Mouse (Mus musculus) cortical plate, adult 2 months (tissue): ENCODE measurements around the gene Uqcc1. TPM values are rescaled to one million over a fixed set of nuclear protein-coding genes. Genes with fewer than 3 reads are reported as not detected.

Source experiments
- H3K27ac ChIP-seq: fragments of 200-500 bp; 2 replicates; pipeline ENCODE4 v1.5.1; 2012; ENCODE audit warnings: low read length, control low read depth, inconsistent platforms; ENCODE audit not compliant: insufficient read depth
- H3K4me1 ChIP-seq: fragments of 200-500 bp; 2 replicates; pipeline ENCODE4 v1.6.1; 2011; ENCODE audit warnings: low read length; ENCODE audit not compliant: control insufficient read depth, insufficient read depth
- H3K4me3 ChIP-seq: fragments of 200-500 bp; 2 replicates; pipeline ENCODE4 v1.5.1; 2011; ENCODE audit warnings: mild to moderate bottlenecking, low read length, control low read depth; ENCODE audit not compliant: insufficient read depth
- CTCF ChIP-seq: fragments of 200-500 bp; IDR thresholded peaks from 2 replicates; pipeline ENCODE4 v1.5.1; 2011; ENCODE audit warnings: mild to moderate bottlenecking, control low read depth, low read length; ENCODE audit not compliant: insufficient read depth; ENCODE audit errors: extremely low read depth
- POLR2A ChIP-seq: fragments of 200-500 bp; IDR thresholded peaks from 2 replicates; pipeline ENCODE4 v1.6.1; 2011; ENCODE audit warnings: mild to moderate bottlenecking, low read length, control low read depth; ENCODE audit not compliant: insufficient read depth; ENCODE audit errors: extremely low read depth
- polyA plus RNA-seq: library from polyadenylated mRNA; depleted of rRNA; stranded (reverse); fragments of >200 nt; gene quantifications from 2 replicates; pipeline ENCODE4 v1.2.3, GENCODE M21; 2012

The Uqcc1 gene
- polyA plus RNA-seq, 1 experiment, result 54.9 TPM

- TF ChIP-seq POLR2A (no peak), CTCF (no peak)
- H3K4me3 ChIP-seq, result no peak overlapping the region
These were observed 43.3 kb downstream of the Uqcc1 start for GRCm38 (mm10) chr2:155886776-155887175.

GRCm38 (mm10) chr2:155885271-155885697 is 44.8 kb downstream of the Uqcc1 start:
- no peak overlapping the region for H3K4me3 ChIP-seq
- no peak for TF ChIP-seq POLR2A
- no peak for TF ChIP-seq CTCF
- no peak overlapping the region for H3K27ac ChIP-seq
- H3K4me1 ChIP-seq, result no peaks in the 10 kb centered on the region

More at GRCm38 (mm10) chr2:155886776-155887175, 43.3 kb downstream of the Uqcc1 start:
- H3K27ac ChIP-seq, result no peak overlapping the region
- no peaks in the 10 kb centered on the region for H3K4me1 ChIP-seq

GRCm38 (mm10) chr2:155882087-155882486 is 48.0 kb downstream of the Uqcc1 start:
- TF ChIP-seq CTCF (no peak), POLR2A (no peak)

GRCm38 (mm10) chr2:155878964-155879876 is 50.9 kb downstream of the Uqcc1 start:
- no peak for TF ChIP-seq POLR2A
- Histone ChIP-seq H3K4me1 (no peaks in the 10 kb centered on the region), H3K27ac (no peak overlapping the region), H3K4me3 (no peak overlapping the region)

More at GRCm38 (mm10) chr2:155882087-155882486, 48.0 kb downstream of the Uqcc1 start:
- Histone ChIP-seq H3K4me3 (no peak overlapping the region), H3K4me1 (no peaks in the 10 kb centered on the region), H3K27ac (no peak overlapping the region)

GRCm38 (mm10) chr2:155873636-155874035 is 56.5 kb downstream of the Uqcc1 start:
- Histone ChIP-seq H3K4me3 (no peak overlapping the region), H3K4me1 (peaks cover 4% of the 10 kb centered on the region; the same call in 1 of the 2 replicates), H3K27ac (no peak overlapping the region)
- TF ChIP-seq CTCF (no peak), POLR2A (no peak)

- Histone ChIP-seq H3K4me1 (peaks cover 4% of the 10 kb centered on the region; the same call in 1 of the 2 replicates), H3K27ac (no peak overlapping the region), H3K4me3 (no peak overlapping the region)
- TF ChIP-seq POLR2A, result no peak
- TF ChIP-seq CTCF, result no peak
These were observed 57.1 kb downstream of the Uqcc1 start for GRCm38 (mm10) chr2:155872930-155873507.

GRCm38 (mm10) chr2:155872486-155872885 is 57.6 kb downstream of the Uqcc1 start:
- no peak for TF ChIP-seq POLR2A
- TF ChIP-seq CTCF, result no peak
- Histone ChIP-seq H3K4me1 (peaks cover 4% of the 10 kb centered on the region; the same call in 1 of the 2 replicates), H3K4me3 (no peak overlapping the region), H3K27ac (no peak overlapping the region)

- H3K27ac ChIP-seq, result no peak overlapping the region
- H3K4me3 ChIP-seq, result no peak overlapping the region
- H3K4me1 ChIP-seq, result peaks cover 4% of the 10 kb centered on the region; the same call in 1 of the 2 replicates
- no peak for TF ChIP-seq CTCF
- TF ChIP-seq POLR2A, result no peak
These were observed 60.3 kb downstream of the Uqcc1 start for GRCm38 (mm10) chr2:155869772-155870171.

GRCm38 (mm10) chr2:155868320-155868719 is 61.8 kb downstream of the Uqcc1 start:
- H3K4me1 ChIP-seq, result peaks cover 3% of the 10 kb centered on the region; the same call in 1 of the 2 replicates
- H3K4me3 ChIP-seq, result no peak overlapping the region
- no peak overlapping the region for H3K27ac ChIP-seq
- no peak for TF ChIP-seq POLR2A
- TF ChIP-seq CTCF, result no peak
